Mouse (Mus musculus): ENCODE data around the gene Olfr629. TPM values are rescaled to one million over a fixed set of nuclear protein-coding genes. Genes with fewer than 3 reads are reported as not detected.

Olfr629 gene
- not detected in 2 replicates for total RNA-seq (2012; rRNA removed)
- polyA plus RNA-seq (2012; ENCODE audit: insufficient read depth in 1 of 2, insufficient read length in 2 of 2, low read depth in 1 of 2, low replicate concordance in 2 of 2, missing spikeins in 1 of 2), result not detected

- Histone ChIP-seq H3K27me3 (ENCODE audit: control insufficient read depth in 1 of 2, insufficient read depth in 2 of 2, low read length in 2 of 2) (no peaks in the 10 kb centered on the region), H3K9ac (ENCODE audit: control insufficient read depth, low read depth, low read length, poor library complexity, severe bottlenecking) (no peak within 1 kb of the TSS), H3K4me3 (ENCODE audit: control insufficient read depth in 1 of 2, insufficient read depth in 1 of 2, low read depth in 2 of 2, low read length in 2 of 2) (no peak within 1 kb of the TSS), H3K4me1 (ENCODE audit: control insufficient read depth in 1 of 2, insufficient read depth in 2 of 2, low read length in 2 of 2) (no peaks in the 10 kb centered on the region), H3K9me3 (replicated peaks; ENCODE audit: insufficient read depth, low read length) (no peaks in the 10 kb centered on the region), H3K79me2 (ENCODE audit: control insufficient read depth, insufficient read depth, low read length, poor library complexity) (no peaks in the 10 kb centered on the region), H3K36me3 (ENCODE audit: control insufficient read depth in 1 of 2, insufficient read depth in 2 of 2, low read length in 2 of 2) (no peaks in the 10 kb centered on the region), H3K27ac (ENCODE audit: control insufficient read depth, low read depth, low read length) (no peak within 1 kb of the TSS)
- DNase-seq (ENCODE audit: low read depth, low spot score), result no peak
- TF ChIP-seq TCF12 (IDR thresholded peaks at IDR 0.05; ENCODE audit: low read depth, low read length) (no peak), ZNF384 (IDR thresholded peaks at IDR 0.05; ENCODE audit: low read depth, low read length) (no peak), MYC (IDR thresholded peaks at IDR 0.05; ENCODE audit: low read depth, low read length) (no peak), ZMIZ1 (IDR thresholded peaks at IDR 0.05; ENCODE audit: low read depth, low read length) (no peak), NELFE (IDR thresholded peaks at IDR 0.05; ENCODE audit: low read depth, low read length) (no peak), POLR2AphosphoS5 (IDR thresholded peaks at IDR 0.05; ENCODE audit: borderline replicate concordance, low read depth, low read length) (no peak), TBP (IDR thresholded peaks at IDR 0.05; ENCODE audit: low read depth, low read length) (no peak), GABPA (IDR thresholded peaks at IDR 0.05; ENCODE audit: low read depth, low read length) (no peak), USF1 (IDR thresholded peaks at IDR 0.05; ENCODE audit: low read depth, low read length) (no peak), KAT2A (conservative IDR thresholded peaks at IDR 0.05; ENCODE audit: low read depth, low read length) (no peak), ELF1 (IDR thresholded peaks at IDR 0.05; ENCODE audit: low read depth, low read length) (no peak), SMC3 (IDR thresholded peaks at IDR 0.05; ENCODE audit: low read depth, low read length) (no peak), JUND (IDR thresholded peaks at IDR 0.05; ENCODE audit: low read depth, low read length) (no peak)
These were observed at the start of gene Olfr629 for GRCm38 (mm10) chr7:103744843-103745242. Olfr629 (minus strand) TSS chr7:103744943.

GRCm38 (mm10) chr7:103792669-103793388 is 48.1 kb upstream of the Olfr629 start:
- no peak overlapping the region for H3K4me3 ChIP-seq (ENCODE audit: control insufficient read depth in 1 of 2, insufficient read depth in 1 of 2, low read depth in 2 of 2, low read length in 2 of 2)
- H3K27me3 ChIP-seq (ENCODE audit: control insufficient read depth in 1 of 2, insufficient read depth in 2 of 2, low read length in 2 of 2), result no peaks in the 10 kb centered on the region
- H3K36me3 ChIP-seq (ENCODE audit: control insufficient read depth in 1 of 2, insufficient read depth in 2 of 2, low read length in 2 of 2), result no peaks in the 10 kb centered on the region
- H3K27ac ChIP-seq (ENCODE audit: control insufficient read depth, low read depth, low read length), result no peak overlapping the region
- peak; percentile 71 for DNase-seq (ENCODE audit: low read depth, low spot score)
- H3K79me2 ChIP-seq (ENCODE audit: control insufficient read depth, insufficient read depth, low read length, poor library complexity), result no peaks in the 10 kb centered on the region
- no peak overlapping the region for H3K9ac ChIP-seq (ENCODE audit: control insufficient read depth, low read depth, low read length, poor library complexity, severe bottlenecking)
- H3K4me1 ChIP-seq (ENCODE audit: control insufficient read depth in 1 of 2, insufficient read depth in 2 of 2, low read length in 2 of 2), result no peaks in the 10 kb centered on the region
- no peaks in the 10 kb centered on the region for H3K9me3 ChIP-seq (replicated peaks; ENCODE audit: insufficient read depth, low read length)
- TF ChIP-seq USF1 (IDR thresholded peaks at IDR 0.05; ENCODE audit: low read depth, low read length), result no peak
- 0 out of 2 replicates have a peak, but pooled peaks have one; percentile 57 for TF ChIP-seq TCF12 (IDR thresholded peaks at IDR 0.05; ENCODE audit: low read depth, low read length)
- no peak for TF ChIP-seq MEF2A (IDR thresholded peaks at IDR 0.05; ENCODE audit: extremely low read depth, insufficient replicate concordance, low read depth, low read length, poor library complexity, severe bottlenecking)
- peak; percentile 63 for TF ChIP-seq ZC3H11A (IDR thresholded peaks at IDR 0.05; ENCODE audit: low read depth, low read length)
- TF ChIP-seq MAZ (IDR thresholded peaks at IDR 0.05; ENCODE audit: low read depth, low read length), result peak; percentile 77
- TF ChIP-seq SIN3A (IDR thresholded peaks at IDR 0.05; ENCODE audit: low read length), result peak; percentile 60
- 0 out of 2 replicates have a peak, but pooled peaks have one; percentile 43 for TF ChIP-seq MYC (IDR thresholded peaks at IDR 0.05; ENCODE audit: low read depth, low read length)
- no peak for TF ChIP-seq RCOR1 (IDR thresholded peaks at IDR 0.05; ENCODE audit: low read depth, low read length)
- TF ChIP-seq HCFC1 (IDR thresholded peaks at IDR 0.05; ENCODE audit: low read depth, low read length), result no peak
- peak; percentile 61; the same call in 1 of the 2 replicates for TF ChIP-seq ETS1 (IDR thresholded peaks at IDR 0.05; ENCODE audit: low read depth, low read length)
- peak; percentile 30 to 63 (median 49) for TF ChIP-seq CTCF (IDR thresholded peaks at IDR 0.05 in 2 of 3, conservative IDR thresholded peaks at IDR 0.05 in 1 of 3; ENCODE audit: control insufficient read depth in 1 of 3, insufficient read depth in 1 of 3, low read depth in 2 of 3, low read length in 3 of 3, poor library complexity in 1 of 3, severe bottlenecking in 1 of 3)
- TF ChIP-seq ZMIZ1 (IDR thresholded peaks at IDR 0.05; ENCODE audit: low read depth, low read length), result no peak
- peak; percentile 32; the same call in 1 of the 2 replicates for TF ChIP-seq MXI1 (IDR thresholded peaks at IDR 0.05; ENCODE audit: low read depth, low read length)
- TF ChIP-seq MAFK (IDR thresholded peaks at IDR 0.05; ENCODE audit: borderline replicate concordance, low read depth, low read length), result no peak
- TF ChIP-seq EP300 (IDR thresholded peaks at IDR 0.05; ENCODE audit: low read depth in 1 of 2, low read length in 2 of 2), result peak; percentile 21 to 68; a peak in 3 of 4 replicates
- peak; percentile 97 for TF ChIP-seq BHLHE40 (IDR thresholded peaks at IDR 0.05; ENCODE audit: borderline replicate concordance, low read depth, low read length)
- TF ChIP-seq TAL1 (IDR thresholded peaks at IDR 0.05; ENCODE audit: low read length), result peak; percentile 42
- peak; percentile 65 for TF ChIP-seq RAD21 (IDR thresholded peaks at IDR 0.05; ENCODE audit: low read depth, low read length)
- TF ChIP-seq E2F4 (IDR thresholded peaks at IDR 0.05; ENCODE audit: borderline replicate concordance, low read depth, low read length), result no peak
- no peak for TF ChIP-seq ZNF384 (IDR thresholded peaks at IDR 0.05; ENCODE audit: low read depth, low read length)
- no peak for TF ChIP-seq JUND (IDR thresholded peaks at IDR 0.05; ENCODE audit: low read depth, low read length)
- TF ChIP-seq SMC3 (IDR thresholded peaks at IDR 0.05; ENCODE audit: low read depth, low read length), result peak; percentile 74
- TF ChIP-seq GATA1 (IDR thresholded peaks at IDR 0.05; ENCODE audit: low read depth, low read length), result peak; percentile 24; the same call in 1 of the 2 replicates
